Mouse (Mus musculus): Measurements from ENCODE around the gene Med26. TPM values are rescaled to one million over a fixed set of nuclear protein-coding genes. Genes with fewer than 3 reads are reported as not detected.

The Med26 gene
- polyA plus RNA-seq (2014; fragmentation: Illumina TruSeq; extraction: RNeasy Lipid Tissue Mini Kit (QIAGEN cat#74804); ENCODE audit: low read depth, low replicate concordance): 6.9 TPM

DNA sequence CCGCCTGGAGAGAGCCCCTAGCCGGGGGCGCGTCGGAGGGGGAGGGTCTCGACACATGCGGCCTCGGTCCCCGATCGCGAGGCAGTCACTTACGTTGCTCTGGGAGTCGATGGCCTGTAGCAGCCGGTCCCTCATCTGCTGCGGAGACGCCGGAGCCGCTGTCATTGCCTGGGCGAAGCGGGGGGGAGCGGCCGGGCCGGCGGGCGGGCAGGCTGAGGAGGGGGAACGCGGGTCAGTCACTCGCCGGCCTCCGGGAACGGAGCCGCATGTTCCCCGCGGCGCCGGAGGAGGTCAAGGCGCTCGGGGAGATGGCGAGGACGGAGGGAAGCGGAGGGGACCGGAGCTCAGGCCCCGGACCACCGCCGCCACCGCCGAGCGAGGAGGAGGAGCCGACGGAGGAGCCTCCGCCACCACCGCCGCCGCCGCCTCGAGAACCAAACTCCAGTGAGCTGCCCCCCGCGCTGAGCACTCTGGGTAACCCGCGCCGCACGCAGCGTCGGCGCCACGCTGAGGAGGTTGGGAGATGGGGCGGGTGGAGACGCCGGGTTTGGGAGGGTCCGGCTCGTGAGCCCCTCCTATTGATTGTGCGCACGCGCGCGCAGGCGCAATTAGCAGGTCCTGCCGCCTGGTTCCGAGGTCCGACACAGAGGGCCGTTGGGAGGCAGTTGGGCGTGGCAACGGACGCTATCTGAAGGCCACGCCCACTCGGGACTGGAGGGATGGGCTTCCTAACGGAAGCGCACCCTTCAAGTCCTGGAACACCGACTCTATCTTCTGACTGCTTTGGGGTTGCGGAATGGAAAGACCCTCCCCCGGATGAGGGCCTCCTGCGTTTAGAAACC is at the start of gene Med26:
Med26 (minus strand) TSS at position 469 of the 842 bp plus-strand sequence.

DNA sequence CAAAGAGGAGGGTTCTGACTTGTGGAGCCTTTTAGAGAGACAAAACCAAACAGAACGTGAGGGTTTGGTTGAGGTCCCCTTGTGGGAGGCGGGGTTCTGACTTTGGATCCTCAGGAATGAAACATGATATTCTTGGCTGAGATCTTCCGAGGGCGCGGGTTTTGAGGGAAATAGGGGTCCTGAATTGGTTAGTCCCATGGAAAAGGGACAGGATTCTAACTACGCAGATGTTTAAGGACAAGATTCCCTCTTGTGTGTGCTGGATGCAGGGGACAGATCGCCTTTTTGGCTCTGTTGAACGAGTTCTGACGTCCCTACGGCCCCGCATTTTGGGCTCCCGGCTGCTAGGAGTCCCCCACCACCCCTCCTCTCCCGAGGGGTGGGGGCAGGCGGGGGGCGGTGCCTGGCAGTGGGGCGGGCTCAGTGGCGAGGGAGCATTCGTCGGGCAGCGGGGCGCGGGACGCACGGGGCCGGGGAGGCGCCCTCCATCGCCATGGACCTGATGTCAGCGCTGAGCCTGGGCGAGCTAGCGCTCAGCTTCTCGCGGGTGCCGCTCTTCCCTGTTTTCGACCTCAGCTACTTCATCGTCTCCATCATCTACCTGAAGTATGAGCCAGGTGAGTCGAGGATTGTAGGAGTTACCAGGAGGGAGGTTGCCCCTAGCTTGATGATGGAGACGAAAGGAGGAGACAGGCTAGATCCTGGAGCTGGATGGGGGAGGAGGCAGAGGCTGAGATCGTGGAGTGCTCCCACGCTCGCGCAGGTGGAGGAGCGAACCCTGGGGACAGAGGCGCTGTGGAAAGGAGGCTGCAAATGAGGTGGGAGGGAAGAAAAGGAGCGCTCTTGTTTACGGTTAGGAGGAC is 23.8 kb upstream of the Med26 start, which contains the start of gene Tmem38a:
Tmem38a (plus strand) TSS at position 445 of the 863 bp plus-strand sequence.

DNA sequence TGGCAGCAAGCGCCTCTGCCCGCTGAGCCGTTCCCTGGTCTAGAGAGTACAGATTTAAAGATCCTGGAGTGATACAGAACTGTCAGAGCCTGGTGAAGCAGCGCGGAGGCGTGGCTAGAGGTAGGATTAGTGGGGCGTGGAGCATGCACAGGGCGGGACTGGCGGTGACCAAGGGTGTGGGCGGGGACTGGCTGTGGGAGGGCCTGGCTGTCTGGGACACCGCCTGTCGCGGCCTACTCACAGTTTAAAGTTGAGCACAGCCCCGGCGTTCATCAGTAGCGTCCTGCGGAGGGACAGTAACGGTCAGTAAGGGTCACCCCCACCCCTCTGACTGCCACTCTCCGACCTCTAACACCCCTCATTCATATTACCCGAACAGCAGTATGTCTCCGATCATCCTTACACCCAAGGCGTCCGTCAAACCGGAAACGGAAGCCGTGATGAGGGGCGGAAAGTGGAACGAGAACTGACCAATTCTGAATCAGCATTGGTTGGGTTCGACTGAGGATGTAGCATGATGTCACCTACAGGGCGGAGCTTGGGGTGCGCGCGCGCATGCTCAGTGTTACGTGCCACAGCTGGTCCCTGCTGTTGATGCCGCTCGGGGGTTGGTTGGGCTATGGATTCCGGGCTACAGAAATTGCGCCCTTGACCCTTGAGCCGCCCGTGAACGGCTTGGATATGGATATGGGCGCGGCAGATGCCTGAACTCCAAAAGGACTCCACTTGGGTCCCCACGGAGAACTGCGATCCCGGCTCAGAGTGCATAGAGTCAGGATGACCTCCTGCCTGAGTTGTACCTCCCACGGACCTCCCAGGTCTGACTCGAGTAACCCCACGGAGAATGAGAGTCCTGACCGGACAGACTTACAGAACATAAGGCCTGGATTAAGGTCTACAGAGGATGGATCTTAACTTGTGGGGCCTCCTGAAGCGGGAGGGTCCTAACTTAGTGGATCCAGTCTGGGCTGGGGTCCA is 22.9 kb upstream of the Med26 start, which contains the start of gene Smim7:
Smim7 (minus strand) TSS at position 456 of the 978 bp plus-strand sequence.

DNA sequence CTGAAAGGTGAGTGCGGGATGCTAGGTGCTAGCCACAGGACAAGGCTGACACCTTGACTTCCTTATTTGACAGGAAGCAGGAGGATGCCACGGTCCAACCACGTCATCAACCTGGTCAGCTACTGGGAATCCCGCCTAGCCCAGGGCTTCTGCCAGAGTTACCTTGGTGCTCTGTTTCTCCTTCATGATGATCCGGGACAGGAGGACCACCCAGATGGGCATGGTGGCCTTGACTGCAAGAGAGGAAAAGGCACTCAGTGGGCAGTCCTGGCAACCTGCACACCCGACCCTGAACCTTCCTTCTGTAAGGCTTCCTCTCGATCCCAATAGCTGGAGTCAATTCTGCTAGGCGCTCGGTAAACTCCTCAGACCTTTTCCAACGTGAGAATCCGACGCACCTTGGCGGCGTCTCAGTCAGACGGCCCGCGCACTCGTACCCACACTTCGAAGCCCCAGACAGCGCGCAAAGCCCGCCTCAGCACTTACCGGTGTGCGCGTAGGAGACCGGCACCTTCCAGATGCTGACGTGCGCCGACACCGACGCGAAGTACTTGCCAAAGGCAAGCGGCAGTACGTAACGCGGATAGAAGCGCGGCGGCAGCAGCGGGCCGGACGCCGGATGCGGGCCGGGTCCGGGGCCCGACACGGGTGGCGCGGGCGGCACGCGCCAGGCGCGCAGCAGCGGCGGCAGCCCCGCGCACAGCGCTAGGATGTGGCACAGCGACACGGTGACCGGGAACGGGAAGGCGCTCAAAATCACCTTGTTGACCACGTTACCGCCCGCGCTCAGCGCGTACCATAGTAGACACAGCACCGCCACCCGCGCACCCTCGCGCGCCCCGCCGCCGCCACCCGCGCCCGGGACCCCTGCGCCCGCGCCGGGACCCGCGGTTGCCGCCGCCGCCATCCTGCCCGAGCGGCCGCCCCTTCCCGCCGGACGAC is 56.1 kb downstream of the Med26 start, which contains the start of gene Slc35e1:
Slc35e1 (minus strand) TSS at position 935 of the 942 bp plus-strand sequence.

DNA sequence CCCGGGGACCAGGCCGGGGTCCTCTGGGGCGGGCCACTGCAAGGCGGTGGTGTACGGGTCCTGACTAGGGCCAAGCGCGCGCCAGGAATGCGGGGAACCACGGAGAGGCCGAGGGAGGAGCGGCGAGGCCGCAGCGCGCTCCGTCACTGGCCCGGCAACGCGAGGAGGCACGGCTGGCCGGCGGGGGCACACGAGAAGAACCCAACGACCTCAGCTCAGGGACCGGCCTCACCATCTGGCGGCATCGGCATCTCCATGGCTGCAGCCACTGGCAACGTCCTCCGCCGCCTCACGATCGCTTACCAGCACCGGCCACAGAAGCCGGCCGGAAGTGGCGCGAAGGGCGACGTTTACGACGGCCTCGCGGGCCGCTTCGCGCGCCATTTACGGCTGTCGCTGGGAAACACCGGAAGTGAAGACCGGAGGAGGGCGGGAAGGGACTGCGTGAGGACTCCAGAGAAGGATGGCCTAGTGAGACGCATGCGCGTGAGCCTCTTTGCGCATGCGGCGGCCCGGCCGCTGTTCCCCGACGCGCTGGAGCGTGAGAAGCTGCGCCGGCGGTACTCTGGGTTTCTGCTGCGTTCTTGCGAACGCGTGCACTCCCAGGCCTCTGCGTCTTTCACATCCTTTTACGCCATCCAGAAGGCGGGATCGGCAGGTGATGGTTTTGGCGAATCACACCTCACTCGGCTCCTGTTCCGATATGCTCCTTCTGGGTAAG is 73.1 kb downstream of the Med26 start, which contains the start of gene Cherp:
Cherp (minus strand) TSS at position 401 of the 721 bp plus-strand sequence.

Other genes starting within 250 kb of the Med26 start
- 2.5 TPM for gene Gm10282, start 243.0 kb downstream of the Med26 start, polyA plus RNA-seq (2014; fragmentation: Illumina TruSeq; extraction: RNeasy Lipid Tissue Mini Kit (QIAGEN cat#74804); ENCODE audit: low read depth, low replicate concordance)
- gene Klf2, start 229.2 kb downstream of the Med26 start, polyA plus RNA-seq (2014; fragmentation: Illumina TruSeq; extraction: RNeasy Lipid Tissue Mini Kit (QIAGEN cat#74804); ENCODE audit: low read depth, low replicate concordance): 55.2 TPM
- gene Eps15l1, start 126.8 kb downstream of the Med26 start, polyA plus RNA-seq (2014; fragmentation: Illumina TruSeq; extraction: RNeasy Lipid Tissue Mini Kit (QIAGEN cat#74804); ENCODE audit: low read depth, low replicate concordance): 42.1 TPM
- 40.0 TPM for gene Calr3, start 104.4 kb downstream of the Med26 start, polyA plus RNA-seq (2014; fragmentation: Illumina TruSeq; extraction: RNeasy Lipid Tissue Mini Kit (QIAGEN cat#74804); ENCODE audit: low read depth, low replicate concordance)
- 4.9 TPM for gene 1700030K09Rik, start 104.4 kb downstream of the Med26 start, polyA plus RNA-seq (2014; fragmentation: Illumina TruSeq; extraction: RNeasy Lipid Tissue Mini Kit (QIAGEN cat#74804); ENCODE audit: low read depth, low replicate concordance)
- gene Cherp, start 73.0 kb downstream of the Med26 start, polyA plus RNA-seq (2014; fragmentation: Illumina TruSeq; extraction: RNeasy Lipid Tissue Mini Kit (QIAGEN cat#74804); ENCODE audit: low read depth, low replicate concordance): 22.3 TPM
- gene Slc35e1, start 55.7 kb downstream of the Med26 start, polyA plus RNA-seq (2014; fragmentation: Illumina TruSeq; extraction: RNeasy Lipid Tissue Mini Kit (QIAGEN cat#74804); ENCODE audit: low read depth, low replicate concordance): 58.8 TPM
- 103 TPM for gene Smim7, start 22.8 kb upstream of the Med26 start, polyA plus RNA-seq (2014; fragmentation: Illumina TruSeq; extraction: RNeasy Lipid Tissue Mini Kit (QIAGEN cat#74804); ENCODE audit: low read depth, low replicate concordance)
- gene Tmem38a, start 23.8 kb upstream of the Med26 start, polyA plus RNA-seq (2014; fragmentation: Illumina TruSeq; extraction: RNeasy Lipid Tissue Mini Kit (QIAGEN cat#74804); ENCODE audit: low read depth, low replicate concordance): 466 TPM
- 0.21 TPM for gene Nwd1, start 98.4 kb upstream of the Med26 start, polyA plus RNA-seq (2014; fragmentation: Illumina TruSeq; extraction: RNeasy Lipid Tissue Mini Kit (QIAGEN cat#74804); ENCODE audit: low read depth, low replicate concordance)
- 82.5 TPM for gene Sin3b, start 175.0 kb upstream of the Med26 start, polyA plus RNA-seq (2014; fragmentation: Illumina TruSeq; extraction: RNeasy Lipid Tissue Mini Kit (QIAGEN cat#74804); ENCODE audit: low read depth, low replicate concordance)
- 0.68 TPM for gene F2rl3, start 213.6 kb upstream of the Med26 start, polyA plus RNA-seq (2014; fragmentation: Illumina TruSeq; extraction: RNeasy Lipid Tissue Mini Kit (QIAGEN cat#74804); ENCODE audit: low read depth, low replicate concordance)

Measured in heart, adult 10 weeks (tissue).